Mouse (Mus musculus) liver, embryonic 14.5 days (tissue): ENCODE measurements around the gene Cars2.

Experiments
- CTCF ChIP-seq: IDR thresholded peaks from 2 replicates; pipeline ENCODE4 v1.5.1; 2016; ENCODE audit warnings: antibody characterized with exemption, low read depth, control low read depth
- EP300 ChIP-seq: IDR thresholded peaks from 2 replicates; pipeline ENCODE4 v1.6.1; 2016; ENCODE audit warnings: antibody characterized with exemption, low read depth

DNA sequence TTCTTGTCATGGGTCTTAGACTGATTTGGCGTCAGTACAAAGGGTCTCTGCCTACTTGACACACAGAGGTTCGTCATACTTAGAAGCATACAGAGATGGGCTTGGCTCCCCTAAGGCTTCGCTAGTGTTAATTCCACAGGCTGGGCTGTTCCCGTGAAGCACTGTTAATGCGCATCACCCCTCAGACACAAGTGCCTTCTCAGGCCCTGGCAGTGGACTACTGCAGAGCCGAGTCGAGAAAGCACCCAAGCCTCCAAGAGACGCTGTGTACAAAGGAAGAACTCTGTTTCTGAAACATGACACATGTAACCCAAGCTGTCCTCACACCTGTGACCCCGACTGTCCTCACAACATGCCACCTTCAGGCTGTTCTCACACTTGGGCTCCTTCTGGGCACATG lies 9.6 kb upstream of the Cars2 start:
- TF ChIP-seq CTCF (no peak), EP300 (no peak)
